Mouse (Mus musculus) brain, embryonic 18.5 days (tissue): ENCODE results near the gene Nubp2.
A peak's percentile ranks its signal among the peaks of the same experiment; 100 is the strongest.

Experiments used
- DNase-seq: peaks from one replicate; pipeline ENCODE4 v3.0.0-alpha.2; 2012; ENCODE audit warnings: low read depth, low spot score

The Nubp2 gene

DNA sequence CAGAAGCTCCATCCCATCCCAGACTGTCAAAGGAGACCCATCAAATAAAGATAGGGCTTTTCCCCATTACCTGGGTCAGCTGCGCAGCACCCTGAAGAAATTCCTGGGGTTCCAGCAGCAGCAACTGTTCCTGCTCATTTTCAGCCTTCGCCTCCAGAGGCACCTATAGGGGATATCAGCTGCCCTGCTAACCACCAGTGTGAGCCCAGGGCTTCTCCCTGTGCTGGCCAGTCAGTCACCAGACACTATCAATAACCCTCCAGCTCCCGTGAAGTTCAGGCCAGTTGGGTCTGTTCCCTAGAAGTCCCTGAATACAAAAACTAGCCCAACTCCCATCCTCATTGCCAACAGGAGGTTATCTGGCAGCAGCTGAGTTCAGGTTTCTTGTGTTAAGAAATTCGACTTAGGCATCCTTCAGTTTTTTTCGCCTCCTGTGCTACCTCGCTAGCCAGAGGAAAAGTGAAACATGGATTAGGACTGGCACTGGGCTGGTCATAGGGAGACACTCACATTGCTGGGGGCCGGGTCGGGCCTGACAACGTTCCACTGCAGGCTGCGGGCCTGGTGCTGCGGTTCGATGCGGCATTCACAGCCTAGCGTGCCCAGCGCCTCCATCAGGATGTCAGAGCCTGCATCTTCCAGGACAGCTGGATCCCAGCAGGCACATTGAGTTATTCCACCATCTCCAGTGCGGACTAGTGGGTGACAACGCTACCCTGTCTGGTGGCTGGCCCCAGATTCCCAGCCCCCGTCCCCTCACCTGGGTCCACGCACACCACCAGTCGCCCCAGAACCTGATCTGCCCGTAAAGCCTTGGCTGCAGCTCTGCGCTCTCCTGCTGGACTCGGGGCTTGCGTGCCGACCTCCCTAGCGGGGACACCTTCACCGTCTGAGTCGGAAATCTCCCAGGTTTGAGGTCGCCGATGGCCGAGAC, 8.2 kb upstream of the Nubp2 start:
- DNase-seq: no peak

DNA sequence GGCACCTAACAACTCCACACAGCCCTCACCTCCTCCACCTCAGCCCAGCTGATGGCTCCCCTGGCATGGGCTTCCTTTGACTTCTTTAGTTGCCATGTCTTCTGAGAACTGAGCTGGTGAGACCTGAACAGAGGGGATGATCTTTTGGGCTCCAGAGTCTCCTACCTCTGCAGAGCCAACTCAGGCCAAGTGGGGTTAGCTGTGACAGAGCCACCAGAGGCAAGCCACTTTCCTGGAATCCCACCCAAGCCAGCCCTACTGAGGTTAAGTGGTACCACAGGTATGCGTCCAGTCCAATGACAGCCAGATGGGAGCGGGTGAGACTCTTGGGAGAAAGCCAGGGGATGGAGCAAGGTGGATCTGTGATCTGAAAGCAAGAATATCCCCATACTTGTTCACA, 7.1 kb upstream of the Nubp2 start:
- no peak for DNase-seq

GRCm38 (mm10) chr17:24892785-24893184, 6.6 kb upstream of the Nubp2 start:
- DNase-seq: no peak

DNA sequence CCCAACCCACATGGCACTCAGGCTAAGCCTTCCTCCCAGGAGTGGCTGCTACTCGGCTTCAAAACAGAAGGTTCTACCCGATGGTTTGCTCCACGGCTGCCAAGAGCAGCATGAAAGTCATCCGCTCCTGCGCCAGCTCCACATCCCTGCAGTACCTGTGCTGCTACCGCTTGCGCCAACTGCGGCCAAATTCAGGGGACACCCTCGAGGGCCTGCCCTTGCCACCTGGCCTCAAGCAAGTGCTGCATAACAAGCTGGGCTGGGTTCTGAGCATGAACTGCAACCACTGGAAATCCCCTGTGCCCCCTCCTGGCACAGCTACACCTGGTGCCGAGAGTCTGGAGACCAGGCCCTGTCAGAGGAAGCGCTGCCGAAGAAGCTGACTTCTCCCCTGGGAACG, 5.2 kb upstream of the Nubp2 start:
- no peak for DNase-seq

DNA sequence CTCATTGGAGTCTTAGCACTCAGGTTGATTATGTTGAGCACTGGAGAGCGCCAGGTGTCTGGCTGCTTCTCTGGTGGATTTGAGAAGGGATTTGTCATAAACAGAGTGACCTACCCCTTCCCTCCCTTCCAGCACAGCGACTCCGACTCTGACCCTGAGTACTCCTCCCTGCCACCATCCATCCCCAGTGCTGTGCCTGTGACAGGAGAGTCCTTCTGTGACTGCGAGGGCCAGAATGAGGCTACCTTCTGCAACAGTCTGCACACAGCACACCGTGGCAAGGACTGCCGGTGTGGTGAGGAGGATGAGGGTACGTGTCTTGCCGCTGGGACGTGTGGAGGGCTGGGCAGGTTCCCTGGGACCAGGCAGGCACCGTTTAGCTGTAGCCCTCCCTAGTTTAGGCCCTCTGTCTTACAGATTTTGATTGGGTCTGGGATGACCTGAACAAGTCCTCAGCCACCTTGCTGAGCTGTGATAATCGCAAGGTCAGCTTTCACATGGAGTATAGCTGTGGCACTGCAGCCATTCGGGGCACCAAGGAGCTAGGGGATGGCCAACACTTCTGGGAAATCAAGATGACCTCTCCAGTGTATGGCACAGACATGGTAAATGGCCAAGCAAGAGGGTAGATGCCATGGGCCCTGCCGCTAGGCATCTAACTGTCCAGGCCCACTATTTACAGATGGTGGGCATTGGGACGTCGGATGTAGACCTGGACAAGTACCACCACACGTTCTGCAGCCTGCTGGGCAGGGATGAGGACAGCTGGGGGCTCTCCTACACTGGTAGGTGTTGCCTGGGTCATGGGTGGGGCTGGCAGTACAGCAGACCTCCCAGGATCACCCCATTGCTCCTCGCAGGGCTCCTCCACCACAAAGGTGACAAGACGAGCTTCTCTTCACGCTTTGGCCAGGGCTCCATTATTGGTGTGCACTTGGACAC, 4.3 kb upstream of the Nubp2 start:
- DNase-seq: no peak

- DNase-seq: no peak
These were observed 2.7 kb upstream of the Nubp2 start for GRCm38 (mm10) chr17:24888862-24889261.

GRCm38 (mm10) chr17:24887291-24888080, 1.3 kb upstream of the Nubp2 start:
- DNase-seq: no peak

GRCm38 (mm10) chr17:24886932-24887271, 753 bp upstream of the Nubp2 start:
- peak; percentile 18 for DNase-seq

GRCm38 (mm10) chr17:24885356-24886133, 604 bp downstream of the Nubp2 start:
- no peak for DNase-seq

DNA sequence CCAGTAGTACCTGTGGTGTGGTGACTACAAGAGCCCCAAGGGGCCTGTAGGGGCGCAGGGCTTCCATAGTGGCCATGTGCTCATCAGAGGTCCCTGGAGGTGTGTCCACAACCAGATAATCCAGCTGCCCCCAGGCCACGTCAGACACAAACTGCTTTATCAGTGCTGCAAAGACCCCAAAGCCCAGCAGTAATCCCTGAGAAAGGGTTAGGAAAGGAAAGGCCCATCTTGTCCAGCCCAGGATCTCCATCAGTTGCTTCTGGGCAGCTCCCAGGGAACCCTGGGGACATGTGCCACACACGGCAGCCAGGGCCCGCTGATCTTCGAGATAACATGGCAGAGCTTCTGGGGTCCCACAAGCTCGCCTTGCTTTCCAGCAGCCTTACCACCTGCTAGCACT, 1.8 kb downstream of the Nubp2 start:
- no peak for DNase-seq

DNA sequence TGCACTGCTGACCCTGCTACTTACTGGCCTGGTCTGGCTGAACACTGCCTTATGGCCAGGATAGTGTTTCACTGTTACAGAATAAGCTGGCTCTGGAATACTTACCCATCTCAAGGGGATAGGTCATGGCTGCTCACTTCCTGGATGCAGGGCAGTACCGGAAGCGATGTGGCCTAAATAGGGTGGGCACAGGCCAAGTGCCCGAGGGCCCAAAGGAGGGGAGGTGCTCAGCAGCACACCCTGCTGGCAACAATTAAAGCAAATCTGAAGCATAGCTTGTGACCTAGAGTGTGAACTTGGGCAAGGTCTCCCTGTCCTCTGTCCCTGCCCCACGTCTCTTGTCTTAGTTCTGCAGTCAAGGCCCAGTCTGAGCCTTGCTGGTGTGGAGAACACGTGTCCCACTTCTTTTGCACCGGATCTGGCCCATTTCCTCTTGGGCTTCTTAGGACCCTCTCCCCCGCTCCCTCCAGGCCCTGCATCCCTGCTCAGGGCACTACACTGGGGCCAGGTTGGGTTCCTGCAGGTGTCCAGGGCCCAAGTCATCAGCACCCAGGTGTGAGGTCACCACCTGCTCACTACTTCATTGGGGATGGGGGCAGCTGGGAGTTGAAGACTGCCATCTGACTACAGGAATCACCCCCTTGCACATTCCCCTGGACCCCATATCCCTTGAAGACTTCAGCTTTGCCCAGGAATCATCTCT, 4.3 kb downstream of the Nubp2 start:
- DNase-seq: no peak

DNA sequence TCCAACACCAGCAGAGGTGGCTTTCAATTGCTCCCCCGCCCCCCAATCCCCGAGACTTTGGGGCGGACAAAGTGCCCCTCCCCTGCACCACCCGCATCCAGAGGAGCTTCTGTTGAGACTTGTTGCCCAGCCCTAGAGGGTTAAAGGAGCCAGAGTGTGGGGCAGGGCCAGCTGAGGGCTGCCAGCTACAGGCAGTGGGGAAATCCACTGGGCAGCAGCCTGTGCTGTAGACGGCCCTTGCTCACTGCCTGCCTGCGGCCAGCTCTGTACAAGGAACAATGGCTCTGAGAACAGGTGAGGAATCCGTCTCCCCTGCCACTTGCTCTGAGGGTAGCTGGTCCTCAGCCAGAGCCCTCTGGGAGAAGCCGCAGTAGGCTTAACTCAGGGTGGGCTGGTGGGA, 7.6 kb downstream of the Nubp2 start:
- no peak for DNase-seq

DNA sequence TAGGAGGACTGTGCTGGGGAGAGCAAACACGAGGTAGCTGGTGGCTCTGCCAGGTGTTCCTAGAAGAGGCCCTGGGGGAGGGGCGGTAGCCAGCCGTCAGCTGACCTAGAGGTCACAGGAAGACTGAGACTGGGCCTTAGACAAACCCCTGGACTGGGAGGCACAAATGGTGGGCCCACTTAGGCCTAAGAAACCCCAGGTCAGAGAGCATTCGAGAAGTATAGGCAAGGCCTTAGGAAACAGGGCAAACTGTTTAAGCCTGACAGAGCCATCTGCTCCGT, 8.1 kb downstream of the Nubp2 start:
- no peak for DNase-seq

- DNase-seq: no peak
These were observed 8.6 kb downstream of the Nubp2 start for GRCm38 (mm10) chr17:24877336-24878116.

DNA sequence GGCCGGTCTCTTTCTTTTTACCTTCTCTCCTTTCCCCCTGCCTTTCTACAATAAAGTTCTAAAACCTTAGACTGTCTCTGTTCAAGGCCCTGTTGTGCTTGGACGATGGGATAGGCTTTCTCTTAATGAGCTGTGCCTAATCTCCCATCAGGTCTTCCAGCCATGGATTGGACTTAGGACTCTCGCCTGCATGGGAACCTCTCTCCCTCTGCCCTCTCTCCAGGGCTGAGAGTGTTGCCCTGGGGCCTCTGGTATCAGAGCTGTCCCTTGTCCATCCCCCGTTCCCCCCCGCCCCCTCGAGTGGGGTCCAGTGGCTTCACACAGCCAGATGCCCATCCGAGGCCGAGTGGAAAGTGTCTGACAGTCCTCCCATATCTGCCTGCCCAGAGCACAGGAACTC, 11.2 kb downstream of the Nubp2 start:
- DNase-seq: no peak

DNA sequence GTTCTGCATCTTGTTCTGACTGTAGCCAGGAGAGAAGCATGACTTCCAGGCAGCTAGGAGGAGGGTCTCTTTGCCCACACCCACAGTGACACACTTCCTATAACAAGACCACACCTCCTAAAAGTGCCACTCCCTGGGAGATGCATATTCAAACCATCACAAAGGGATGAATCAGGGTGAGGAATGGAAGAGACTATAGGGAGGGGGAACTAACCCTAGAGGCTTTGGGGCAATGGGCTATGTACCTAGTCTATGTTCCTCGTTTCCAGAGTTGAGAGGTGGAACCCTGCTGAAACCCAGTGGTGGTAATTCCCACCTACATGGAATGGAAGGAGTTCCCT, 11.8 kb downstream of the Nubp2 start:
- no peak for DNase-seq

- DNase-seq: no peak
These were observed 12.3 kb downstream of the Nubp2 start for GRCm38 (mm10) chr17:24873695-24874404.

- DNase-seq: no peak
These were observed 18.2 kb downstream of the Nubp2 start for GRCm38 (mm10) chr17:24867914-24868313.

DNA sequence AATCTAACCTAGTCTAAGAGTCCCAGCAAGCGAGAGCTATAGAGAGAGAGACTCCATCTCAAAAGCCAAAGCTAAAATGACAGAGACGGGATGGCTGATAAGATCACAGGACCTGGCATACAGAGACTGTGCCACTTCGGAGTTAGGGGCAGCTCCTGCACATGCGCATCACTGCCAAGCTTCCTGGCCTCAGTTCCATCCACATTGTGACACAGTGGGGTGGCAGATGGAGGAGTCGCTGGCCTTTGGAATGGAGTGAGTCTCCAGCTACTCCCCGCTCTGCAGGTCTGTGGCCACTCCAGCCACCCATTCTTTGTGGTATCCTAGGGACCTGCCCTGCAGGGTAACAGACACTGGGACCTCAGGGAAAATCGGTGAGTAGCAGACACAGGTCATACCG, 20.4 kb downstream of the Nubp2 start, which contains the start of gene Igfals:
Gene Igfals (plus strand): TSS at position 222 of the 400 bp plus-strand sequence.
- no peak for DNase-seq
